ENCODE assay signal across 23 mouse cellular contexts in genomic region chr4:120797985-120798725, GRCm38 (mm10). TPM values are rescaled to one million over a fixed set of nuclear protein-coding genes. Genes with fewer than 3 reads are reported as not detected.
DNase-seq lines count a peak whose midpoint lies in the region; ATAC-seq and TF ChIP-seq lines count a peak whose summit lies in the region.
"Had no signal": no experiment of that assay in that cellular context is flagged by ENCODE, and none has a peak within 500 bp of the region (broad histone marks: within the 10 kb centered on the region; RNA-seq: fewer than 3 reads in every experiment).

No protein-coding gene starts in this region.

- TF ChIP-seq EP300 in CH12.LX (IDR thresholded peaks at IDR 0.05; ENCODE audit: low read length) = peak; percentile 26; the same call in 1 of the 2 replicates

- H3K9ac ChIP-seq in kidney, embryonic 16.5 days (replicated peaks; ENCODE audit: low read length) = no peak overlapping the region
- no peak overlapping the region for H3K9ac ChIP-seq in CH12.LX (ENCODE audit: insufficient read depth, low read depth)
- H3K9ac ChIP-seq: embryonic facial prominence, embryonic 12.5 days; heart, embryonic 13.5 days; liver, embryonic 13.5 days; lung, embryonic 14.5 days; midbrain, embryonic 12.5 days; neural tube, embryonic 15.5 days; stomach, embryonic 15.5 days had no signal

- peaks cover 11% of the 10 kb centered on the region for H3K4me1 ChIP-seq in kidney, embryonic 16.5 days (ENCODE audit: insufficient read depth, low read length)
- H3K4me1 ChIP-seq in CH12.LX (ENCODE audit: control insufficient read depth in 1 of 2, insufficient read depth in 2 of 2) = peaks cover 8 to 70% of the 10 kb centered on the region in 2 experiments; a peak in 3 of 4 replicates
- peaks cover 14% of the 10 kb centered on the region for H3K4me1 ChIP-seq in lung, adult 2 months (ENCODE audit: control insufficient read depth, insufficient read depth, low read length)
- H3K4me1 ChIP-seq: midbrain, embryonic 12.5 days had no signal

- no peak overlapping the region for H3K4me2 ChIP-seq in kidney, embryonic 16.5 days (replicated peaks; ENCODE audit: low read depth, low read length)
- peak overlapping the region; percentile 9; the same call in 1 of the 2 replicates for H3K4me2 ChIP-seq in CH12.LX (ENCODE audit: insufficient read depth, low read depth, poor library complexity, severe bottlenecking)
- H3K4me2 ChIP-seq: embryonic facial prominence, embryonic 12.5 days; heart, embryonic 13.5 days; liver, embryonic 13.5 days; lung, embryonic 14.5 days; midbrain, embryonic 12.5 days; neural tube, embryonic 15.5 days; stomach, embryonic 15.5 days had no signal

- TF ChIP-seq POLR2A in CH12.LX (IDR thresholded peaks at IDR 0.05; ENCODE audit: low read depth, low read length) = no peak
- no peak for TF ChIP-seq POLR2A in lung, adult 2 months (IDR thresholded peaks at IDR 0.05; ENCODE audit: borderline replicate concordance, extremely low read depth, low read depth, low read length)

- TF ChIP-seq RAD21 in CH12.LX (IDR thresholded peaks at IDR 0.05; ENCODE audit: low read depth, low read length) = no peak

- H3K27me3 ChIP-seq in kidney, embryonic 16.5 days (ENCODE audit: insufficient read depth, low read length) = no peaks in the 10 kb centered on the region
- no peaks in the 10 kb centered on the region for H3K27me3 ChIP-seq in CH12.LX (replicated peaks)
- H3K27me3 ChIP-seq: embryonic facial prominence, embryonic 12.5 days; heart, embryonic 13.5 days; liver, embryonic 13.5 days; midbrain, embryonic 12.5 days; neural tube, embryonic 15.5 days; stomach, embryonic 15.5 days had no signal

- H3K27ac ChIP-seq in kidney, embryonic 16.5 days (ENCODE audit: low read length) = no peak overlapping the region
- peak overlapping the region; percentile 83 for H3K27ac ChIP-seq in CH12.LX (ENCODE audit: insufficient read depth, low read depth)
- H3K27ac ChIP-seq: embryonic facial prominence, embryonic 12.5 days; heart, embryonic 13.5 days; liver, embryonic 13.5 days; midbrain, embryonic 12.5 days; neural tube, embryonic 15.5 days; stomach, embryonic 15.5 days had no signal

- TF ChIP-seq CTCF in CH12.LX (conservative IDR thresholded peaks at IDR 0.05 in 1 of 2, IDR thresholded peaks at IDR 0.05 in 1 of 2; ENCODE audit: low read depth in 2 of 2, low read length in 2 of 2) = no peak
- TF ChIP-seq CTCF in lung, adult 2 months (IDR thresholded peaks at IDR 0.05; ENCODE audit: insufficient read depth, low read length) = no peak

- WGBS in kidney, embryonic 16.5 days = 70% methylated on average over 4 of the region's 5 CpGs
- 65% methylated on average over 5 of the region's 5 CpGs for whole genome bisulfite sequencing in lung, adult 2 months

- in situ Hi-C loops in CH12.LX (cut with MboI; ENCODE audit: low pct_ligation_motif_present, low pct_unique_long_range_greater_than_20kb, low sequenced_read_pairs) = no loop called here

- no peaks in the 10 kb centered on the region for H3K36me3 ChIP-seq in kidney, embryonic 16.5 days (ENCODE audit: insufficient read depth, low read length)
- H3K36me3 ChIP-seq in CH12.LX (replicated peaks in 1 of 2; ENCODE audit: control insufficient read depth in 1 of 2, insufficient read depth in 1 of 2, low read length in 1 of 2) = peaks cover 0 to 4% of the 10 kb centered on the region in 2 experiments
- H3K36me3 ChIP-seq: liver, embryonic 13.5 days; midbrain, embryonic 12.5 days; neural tube, embryonic 15.5 days; stomach, embryonic 15.5 days had no signal

- H3K4me3 ChIP-seq in kidney, embryonic 16.5 days (ENCODE audit: low read length) = no peak overlapping the region
- no peak overlapping the region for H3K4me3 ChIP-seq in CH12.LX (replicated peaks in 1 of 3; ENCODE audit: low read depth in 2 of 3, low read length in 2 of 3, poor library complexity in 1 of 3)
- H3K4me3 ChIP-seq in lung, adult 2 months (replicated peaks; ENCODE audit: extremely low read depth, low read depth, low read length) = no peak overlapping the region
- H3K4me3 ChIP-seq: embryonic facial prominence, embryonic 12.5 days; heart, embryonic 13.5 days; liver, embryonic 13.5 days; midbrain, embryonic 12.5 days; neural tube, embryonic 15.5 days; stomach, embryonic 15.5 days had no signal

- dilution Hi-C loops in CH12.LX (cut with MboI; ENCODE audit: extremely low pct_ligation_motif_present, extremely low pct_unique_long_range_greater_than_20kb, low sequenced_read_pairs) = no loop called here

- H3K9me3 ChIP-seq in kidney, embryonic 16.5 days (ENCODE audit: low read length) = no peaks in the 10 kb centered on the region
- H3K9me3 ChIP-seq in CH12.LX (replicated peaks; ENCODE audit: low read length) = no peaks in the 10 kb centered on the region
- H3K9me3 ChIP-seq: embryonic facial prominence, embryonic 12.5 days; heart, embryonic 13.5 days; liver, embryonic 13.5 days; midbrain, embryonic 12.5 days; neural tube, embryonic 15.5 days; stomach, embryonic 15.5 days had no signal

- peak; percentile 69; the same call in 1 of the 2 replicates for ATAC-seq in kidney, embryonic 16.5 days (ENCODE audit: low FRiP score, low TSS enrichment)

- DNase-seq in kidney, postnatal 36 days = no peak
- DNase-seq in CH12.LX (ENCODE audit: extremely low read depth) (peak; percentile 81), ZHBTc4 (ENCODE audit: low read depth, low spot score) (peak; percentile 14)
- DNase-seq in frontal cortex, postnatal 10 days (ENCODE audit: low spot score in 2 of 2) = no peak
- DNase-seq in layer of hippocampus, postnatal 25 days (ENCODE audit: extremely low spot score in 1 of 2, low spot score in 1 of 2) = no peak
- no peak for DNase-seq in lung, adult 2 months
- DNase-seq: adrenal gland, postnatal 14 days; cerebellum, adult 2 months; cerebellum, postnatal 25 days; heart, postnatal 14 days; kidney, adult 2 months; kidney, postnatal 14 days; liver, embryonic 13.5 days; lung, embryonic 14.5 days; thymus, postnatal 36 days had no signal

- peaks cover 47% of the 10 kb centered on the region for H3K79me2 ChIP-seq in CH12.LX (replicated peaks; ENCODE audit: control insufficient read depth, extremely low read depth, insufficient read depth, poor library complexity, severe bottlenecking)

TF ChIP-seq in CH12.LX, 34 proteins besides CTCF, POLR2A, EP300 and RAD21 (continues in another document):
- TF ChIP-seq USF1 (IDR thresholded peaks at IDR 0.05; ENCODE audit: low read depth, low read length) (no peak), CHD1 (IDR thresholded peaks at IDR 0.05; ENCODE audit: low read depth, low read length) (no peak), SIN3A (IDR thresholded peaks at IDR 0.05; ENCODE audit: low read length) (no peak), BHLHE40 (IDR thresholded peaks at IDR 0.05; ENCODE audit: low read depth, low read length) (peak; percentile 43), RCOR1 (conservative IDR thresholded peaks at IDR 0.05; ENCODE audit: low read depth, low read length) (no peak), MAX (IDR thresholded peaks at IDR 0.05; ENCODE audit: low read length) (no peak), TBP (conservative IDR thresholded peaks at IDR 0.05; ENCODE audit: low read depth, low read length) (no peak), MAZ (IDR thresholded peaks at IDR 0.05; ENCODE audit: low read depth, low read length) (no peak), MAFK (IDR thresholded peaks at IDR 0.05; ENCODE audit: insufficient replicate concordance, low read length) (no peak), ZNF384 (IDR thresholded peaks at IDR 0.05; ENCODE audit: low read depth, low read length) (peak; percentile 89), HCFC1 (IDR thresholded peaks at IDR 0.05; ENCODE audit: low read depth, low read length) (no peak), MYC (IDR thresholded peaks at IDR 0.05; ENCODE audit: low read depth, low read length) (peak; percentile 10; the same call in 1 of the 2 replicates), IRF4 (IDR thresholded peaks at IDR 0.05; ENCODE audit: low read depth, low read length) (peak; percentile 39; the same call in 1 of the 2 replicates), ELF1 (IDR thresholded peaks at IDR 0.05; ENCODE audit: low read depth, low read length) (no peak), PAX5 (IDR thresholded peaks at IDR 0.05; ENCODE audit: low read length) (no peak), ETS1 (conservative IDR thresholded peaks at IDR 0.05; ENCODE audit: low read depth, low read length) (no peak), SMC3 (IDR thresholded peaks at IDR 0.05; ENCODE audit: low read depth, low read length) (no peak), JUN (IDR thresholded peaks at IDR 0.05; ENCODE audit: insufficient read depth, low read depth, low read length) (no peak), KAT2A (IDR thresholded peaks at IDR 0.05; ENCODE audit: insufficient replicate concordance, low read length) (no peak), GABPA (IDR thresholded peaks at IDR 0.05; ENCODE audit: insufficient replicate concordance, low read depth, low read length) (no peak), ZKSCAN1 (IDR thresholded peaks at IDR 0.05; ENCODE audit: borderline replicate concordance, low read depth, low read length) (no peak), ZMIZ1 (IDR thresholded peaks at IDR 0.05; ENCODE audit: low read depth, low read length) (no peak), MXI1 (IDR thresholded peaks at IDR 0.05; ENCODE audit: low read depth, low read length) (no peak; the same call in 1 of the 2 replicates)

RNA-seq across cellular contexts. Expression of gene Nfyc, which starts 33.2 kb away (rescaled TPM):
- polyA plus RNA-seq in kidney, embryonic 16.5 days (2015; fragmentation: Nextera tagmentation; extraction: Ambion mirVana) = 123 and 133 TPM in 2 replicates
- total RNA-seq in CH12.LX (2012; rRNA removed) = 33.6 and 39.9 TPM in 2 replicates
- total RNA-seq in CH12.LX (2014; rRNA removed) = 36.7 and 41.0 TPM in 2 replicates
- 44.4 and 51.1 TPM in 2 replicates for polyA plus RNA-seq in CH12.LX (2012; ENCODE audit: insufficient read length, low read depth)
- total RNA-seq in layer of hippocampus, postnatal 25 days (2021) = 10 to 100 TPM; 48.7 to 49.1 TPM
- 120 and 143 TPM in 2 replicates for polyA plus RNA-seq in lung, adult 2 months (2012; rRNA removed)

RNA-seq across cellular contexts. Expression of gene Kcnq4, which starts 49.7 kb away (rescaled TPM):
- 0.85 and 1.7 TPM in 2 replicates for polyA plus RNA-seq in kidney, embryonic 16.5 days (2015; fragmentation: Nextera tagmentation; extraction: Ambion mirVana)
- total RNA-seq in CH12.LX (2012; rRNA removed) (0.04 and 0.08 TPM in 2 replicates), CH12.LX (2014; rRNA removed) (not detected in 2 replicates)
- 0.10 TPM in 1 of 2 replicates, not detected in the other for polyA plus RNA-seq in CH12.LX (2012; ENCODE audit: insufficient read length, low read depth)
- total RNA-seq in layer of hippocampus, postnatal 25 days (2021) = 1 to 10 TPM; 4.8 to 6.2 TPM
- 8.2 and 8.3 TPM in 2 replicates for polyA plus RNA-seq in lung, adult 2 months (2012; rRNA removed)
- total RNA-seq: granulocyte monocyte progenitor cell, adult 5-6 weeks; megakaryocyte, adult 5-6 weeks had no signal

RNA-seq across cellular contexts. Expression of gene Rims3, which starts 56.5 kb away (rescaled TPM):
- polyA plus RNA-seq in kidney, embryonic 16.5 days (2015; fragmentation: Nextera tagmentation; extraction: Ambion mirVana) = 0.41 and 0.54 TPM in 2 replicates
- total RNA-seq in CH12.LX (2012; rRNA removed) = 0.04 and 0.17 TPM in 2 replicates
- total RNA-seq in CH12.LX (2014; rRNA removed) = 0.05 TPM in 1 of 2 replicates, not detected in the other
- 0.08 and 0.13 TPM in 2 replicates for polyA plus RNA-seq in CH12.LX (2012; ENCODE audit: insufficient read length, low read depth)
- total RNA-seq in layer of hippocampus, postnatal 25 days (2021) = 10 to 100 TPM; 24.2 to 30.6 TPM
- 0.94 and 1.4 TPM in 2 replicates for polyA plus RNA-seq in lung, adult 2 months (2012; rRNA removed)
- total RNA-seq: granulocyte monocyte progenitor cell, adult 5-6 weeks had no signal

Comparison
In these comparisons a context has a peak if more than half of its experiments do, and no peak if none do; other contexts are left out.
1. DNase-seq: peak in CH12.LX (single experiment) and ZHBTc4 (single experiment); none in kidney, postnatal 36 days (0 of 2), frontal cortex, postnatal 10 days (0 of 2), layer of hippocampus, postnatal 25 days (0 of 2) and lung, adult 2 months (single experiment).